Mouse (Mus musculus) layer of hippocampus, adult 8-10 months (tissue): Measurements from ENCODE around the gene Ifngr2. TPM values are rescaled to one million over a fixed set of nuclear protein-coding genes. Genes with fewer than 3 reads are reported as not detected.
A peak's percentile ranks its signal among the peaks of the same experiment; 100 is the strongest.

Experiments used
- DNase-seq, 2 experiments: peaks; one replicate each; pipeline ENCODE4 v3.0.0; 2022; ENCODE audit warnings: low spot score in 2 of 2
- microRNA-seq, 2 experiments: library from miRNA; unstranded; fragments of <30 nt; microRNA quantifications; one replicate each; pipeline ENCODE4 v1.2.0; 2022
- total RNA-seq, 4 experiments: library from RNA; stranded (reverse); gene quantifications; 2 replicates each; pipeline ENCODE4 v1.2.4; 2022

The Ifngr2 gene
- total RNA-seq, 4 experiments from 2014 or later, result 38.9 to 52.7 (median 46.3) TPM

DNA sequence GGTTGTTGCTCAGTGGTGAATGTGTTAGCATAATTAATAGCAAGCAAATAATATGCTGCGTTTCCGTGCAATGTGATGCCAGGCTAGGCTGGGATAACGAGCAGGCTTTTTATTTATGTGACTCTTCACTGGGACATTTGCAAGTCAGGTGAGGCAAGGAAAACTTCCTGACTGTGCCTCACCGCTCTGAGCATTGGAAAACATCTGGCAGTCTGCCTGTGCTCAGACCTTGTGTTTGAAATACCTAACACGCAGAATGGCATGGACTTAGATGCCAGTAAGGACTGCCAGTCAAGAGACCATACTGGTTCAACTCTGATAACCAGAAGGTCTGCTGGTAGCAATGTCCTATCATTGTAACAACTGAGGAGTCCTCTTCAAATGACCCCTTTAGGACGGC is 58.3 kb downstream of the Ifngr2 start:
- no peak for DNase-seq

DNA sequence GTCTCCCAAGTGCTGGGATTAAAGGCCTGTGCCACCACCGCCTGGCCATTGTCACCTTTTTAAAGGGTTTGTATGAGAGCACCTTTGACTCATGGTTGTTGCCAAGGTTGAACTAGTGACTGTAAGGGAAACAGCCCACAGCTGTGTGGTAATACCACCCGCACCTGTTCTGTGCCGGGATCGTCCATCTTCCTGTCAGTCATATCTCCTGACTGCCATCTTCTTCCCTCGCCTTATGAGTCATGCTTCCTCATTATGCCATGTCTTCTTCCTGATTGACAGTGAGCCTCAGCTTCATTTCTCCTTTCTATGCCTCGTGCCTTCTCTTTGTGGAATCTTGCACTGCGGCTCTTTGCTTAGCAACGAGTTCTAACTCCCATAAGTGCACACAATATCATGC is 60.1 kb downstream of the Ifngr2 start:
- no peak for DNase-seq

DNA sequence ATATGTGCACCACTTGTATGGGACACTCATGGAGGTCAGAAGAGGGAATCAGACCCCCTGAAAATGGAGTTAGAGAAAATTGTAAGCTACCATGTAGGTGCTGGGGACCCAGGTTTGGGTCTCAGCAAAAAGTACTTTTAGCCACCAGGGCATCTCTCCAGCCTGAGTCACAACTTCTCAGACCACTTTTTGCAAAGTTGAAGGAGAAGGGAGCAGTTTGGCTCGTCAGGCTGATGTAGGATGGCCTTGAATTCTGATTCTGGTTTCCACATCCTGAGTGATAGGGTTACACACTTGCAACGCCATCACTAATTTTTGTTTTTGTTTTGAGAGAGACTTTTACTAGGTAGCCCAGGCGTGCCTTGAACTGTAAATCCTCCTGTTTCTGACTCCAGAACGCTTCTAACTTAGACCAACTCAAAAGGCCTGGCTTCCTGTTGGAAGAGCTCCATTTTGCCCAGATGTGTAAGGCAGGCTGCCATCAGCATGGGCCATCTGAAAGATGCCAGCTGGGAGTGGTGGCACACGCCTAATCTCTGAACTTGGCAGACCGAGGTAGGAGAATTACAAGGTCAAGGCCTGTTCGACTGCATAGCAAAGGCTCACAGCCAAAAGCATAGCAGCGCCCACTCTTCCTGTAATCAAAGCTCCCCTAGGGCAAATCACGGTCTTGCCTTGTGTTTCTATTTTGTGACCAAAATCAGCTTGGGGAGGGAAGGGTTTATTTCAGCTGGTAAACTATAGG is 62.8 kb downstream of the Ifngr2 start:
- no peak for DNase-seq

DNA sequence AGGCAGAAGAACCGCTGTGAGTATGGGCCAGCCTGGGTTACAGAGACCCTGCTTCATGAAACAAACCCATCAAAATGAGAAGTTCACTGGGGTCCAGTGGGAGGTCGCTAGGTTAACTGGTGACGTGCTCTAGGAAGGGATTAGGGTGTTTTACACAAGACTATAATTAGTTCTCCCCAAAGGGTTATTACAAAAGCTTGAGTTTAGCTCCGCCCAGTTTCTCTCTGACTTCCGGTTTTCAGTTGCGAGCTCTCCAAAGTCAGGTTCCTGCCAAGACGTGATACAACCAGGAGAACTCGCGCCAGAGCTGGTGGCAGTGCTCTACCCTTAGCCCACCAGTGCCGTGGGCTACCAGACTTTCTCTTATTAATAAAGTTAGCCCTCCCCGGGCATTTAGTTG is 64.4 kb downstream of the Ifngr2 start:
- no peak for DNase-seq

DNA sequence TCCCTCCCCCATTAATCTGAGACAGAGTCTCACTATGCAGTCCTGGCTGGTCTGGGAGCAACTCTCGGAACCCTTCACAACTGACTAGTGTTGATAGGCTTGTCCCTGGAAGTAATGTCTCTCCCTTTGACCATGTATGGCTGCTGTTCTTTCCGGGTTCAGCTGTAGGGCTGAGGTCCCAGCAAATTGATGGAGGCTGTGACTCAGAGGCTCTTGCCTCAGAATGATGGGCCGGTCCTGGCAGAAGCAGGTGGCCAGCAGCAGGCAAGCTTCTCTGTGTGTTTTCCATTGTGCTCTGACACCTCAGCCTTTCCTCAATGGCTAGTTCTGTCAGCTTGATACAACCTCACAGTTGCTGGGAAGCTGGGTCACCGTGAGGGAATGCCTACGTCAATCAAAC is 65.7 kb downstream of the Ifngr2 start:
- no peak for DNase-seq

DNA sequence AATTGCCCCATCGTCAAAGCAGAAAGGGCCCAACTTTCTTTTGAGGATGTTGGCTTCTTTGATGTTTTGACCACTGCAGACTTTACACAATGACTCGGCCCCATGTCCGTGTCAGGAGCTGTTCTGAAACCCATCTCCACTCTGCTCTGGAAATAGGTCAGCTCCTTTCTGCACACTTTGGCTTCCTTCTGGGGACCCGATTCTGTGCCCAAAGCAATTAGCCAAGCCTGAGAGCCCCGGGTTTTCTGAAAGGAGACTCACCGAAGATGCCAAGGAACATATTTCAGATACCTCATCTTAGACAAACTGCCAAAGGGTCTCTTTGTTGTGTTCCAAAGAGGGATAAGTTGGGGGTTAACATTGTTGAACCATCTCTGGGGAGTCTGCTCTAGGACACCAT is 67.7 kb downstream of the Ifngr2 start:
- DNase-seq, result peak in 1 of 2 experiments; percentile 30

Small RNA genes lying within 50 kb of the gene (microRNA-seq; reads per million reads assigned to microRNA genes)
- 0 reads per million in 2 experiments for gene Mir6367

Other genes starting within 250 kb of the Ifngr2 start
- gene Ifnar2, start 174.3 kb upstream of the Ifngr2 start, total RNA-seq, result 10 to 100 TPM; 21.3 to 48.8 (median 34.5) TPM
- under 1 TPM in 1 of 4 experiments, not detected in 3; 0.72 TPM for gene Gm21970, start 155.4 kb upstream of the Ifngr2 start, total RNA-seq
- 10 to 100 TPM in 3 of 4 experiments, 1 to 10 TPM in 1; 9.6 to 18.3 (median 14.3) TPM for gene Il10rb, start 140.9 kb upstream of the Ifngr2 start, total RNA-seq
- gene Ifnar1, start 61.8 kb upstream of the Ifngr2 start, total RNA-seq, result 10 to 100 TPM; 44.9 to 54.0 (median 48.4) TPM
- 100 to 1,000 TPM in 2 of 4 experiments, 10 to 100 TPM in 2; 78.8 to 108 (median 89.8) TPM for gene Tmem50b, start 50.7 kb downstream of the Ifngr2 start, total RNA-seq
- 10 to 100 TPM in 1 of 4 experiments, 1 to 10 TPM in 3; 7.6 to 13.5 (median 8.8) TPM for gene Dnajc28, start 72.0 kb downstream of the Ifngr2 start, total RNA-seq
- gene Gart, start 99.9 kb downstream of the Ifngr2 start, total RNA-seq, result 10 to 100 TPM; 51.4 to 67.0 (median 56.2) TPM
- gene Son, start 100.4 kb downstream of the Ifngr2 start, total RNA-seq, result 100 to 1,000 TPM; 240 to 273 (median 257) TPM
- gene Donson, start 141.7 kb downstream of the Ifngr2 start, total RNA-seq, result 10 to 100 TPM; 20.7 to 25.7 (median 22.6) TPM
- 100 to 1,000 TPM; 106 to 131 (median 119) TPM for gene Cryzl1, start 181.9 kb downstream of the Ifngr2 start, total RNA-seq
- gene Itsn1, start 182.2 kb downstream of the Ifngr2 start, total RNA-seq, result 100 to 1,000 TPM; 141 to 206 (median 179) TPM